Mouse (Mus musculus): Measurements from ENCODE around the gene Stxbp5l. TPM values are rescaled to one million over a fixed set of nuclear protein-coding genes. Genes with fewer than 3 reads are reported as not detected.
"Not testable (repeated sequence)": the region's sequence is repeated elsewhere in the genome, so short reads cannot be mapped to it uniquely, and the experiment has no call there.

The Stxbp5l gene
- polyA plus RNA-seq, 1 experiment, result 0.05 TPM

DNA sequence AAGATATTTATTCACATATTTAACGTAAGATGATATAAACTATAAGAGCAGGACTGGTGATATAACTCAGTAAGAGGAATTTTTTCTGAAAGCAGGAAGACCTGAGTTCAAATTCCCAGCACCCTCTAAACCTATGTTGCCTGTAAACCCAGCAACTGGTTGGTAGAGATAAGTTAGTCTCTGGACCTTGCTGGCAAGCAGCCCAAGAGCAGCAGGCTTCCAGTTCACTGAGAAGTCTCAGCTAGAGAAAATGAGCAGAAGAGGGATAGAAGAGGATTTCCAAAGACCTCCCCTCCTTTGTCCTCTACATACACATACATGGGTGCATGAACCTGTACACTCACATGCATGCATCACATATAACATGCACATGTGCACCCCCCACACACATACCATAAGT is 165.6 kb downstream of the Stxbp5l start:
- Histone ChIP-seq H3K4me3 (ENCODE audit: control insufficient read depth, insufficient read depth, low read length) (no peak overlapping the region), H3K4me1 (replicated peaks; ENCODE audit: control insufficient read depth, insufficient read depth, low read length) (no peaks in the 10 kb centered on the region), H3K27ac (ENCODE audit: control insufficient read depth, insufficient read depth, low read length) (no peak overlapping the region), H3K36me3 (ENCODE audit: control insufficient read depth, insufficient read depth, low read length) (no peaks in the 10 kb centered on the region), H3K27me3 (ENCODE audit: control insufficient read depth, insufficient read depth, low read length) (no peaks in the 10 kb centered on the region)
- WGBS, result 97% methylated on average over 1 of the region's 1 CpGs
- no peak for DNase-seq
- TF ChIP-seq POLR2A (IDR thresholded peaks at IDR 0.05; ENCODE audit: control insufficient read depth, extremely low read depth, insufficient read depth, low read length, poor library complexity), result no peak
- TF ChIP-seq CTCF (IDR thresholded peaks at IDR 0.05; ENCODE audit: borderline replicate concordance, control insufficient read depth, extremely low read depth, insufficient read depth, low read length, poor library complexity), result no peak

DNA sequence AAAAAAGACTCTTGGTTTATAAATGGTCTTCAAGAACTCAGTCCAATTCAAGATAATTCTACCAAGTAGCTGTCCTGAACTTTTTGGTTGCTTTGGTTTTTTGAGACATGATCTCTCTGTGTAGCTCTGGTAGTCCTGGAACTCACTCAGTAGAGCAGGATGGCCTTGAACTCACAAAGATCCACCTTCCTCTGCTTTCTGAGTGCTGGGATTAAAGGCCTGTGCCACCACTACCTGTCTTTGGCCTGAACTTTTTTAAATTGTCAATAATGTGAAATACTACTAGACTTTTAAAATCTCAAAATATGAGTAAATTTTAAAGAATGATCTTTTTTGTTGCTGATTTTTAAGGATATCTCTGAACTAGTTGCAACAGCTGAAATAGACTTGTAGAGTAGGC is 176.0 kb downstream of the Stxbp5l start:
- no peaks in the 10 kb centered on the region for H3K27me3 ChIP-seq (ENCODE audit: control insufficient read depth, insufficient read depth, low read length)
- no peak overlapping the region for H3K4me3 ChIP-seq (ENCODE audit: control insufficient read depth, insufficient read depth, low read length)
- DNase-seq, result no peak
- no peak overlapping the region for H3K27ac ChIP-seq (ENCODE audit: control insufficient read depth, insufficient read depth, low read length)
- no peaks in the 10 kb centered on the region for H3K4me1 ChIP-seq (replicated peaks; ENCODE audit: control insufficient read depth, insufficient read depth, low read length)
- H3K36me3 ChIP-seq (ENCODE audit: control insufficient read depth, insufficient read depth, low read length), result no peaks in the 10 kb centered on the region
- no peak for TF ChIP-seq CTCF (IDR thresholded peaks at IDR 0.05; ENCODE audit: borderline replicate concordance, control insufficient read depth, extremely low read depth, insufficient read depth, low read length, poor library complexity)
- TF ChIP-seq POLR2A (IDR thresholded peaks at IDR 0.05; ENCODE audit: control insufficient read depth, extremely low read depth, insufficient read depth, low read length, poor library complexity), result no peak

DNA sequence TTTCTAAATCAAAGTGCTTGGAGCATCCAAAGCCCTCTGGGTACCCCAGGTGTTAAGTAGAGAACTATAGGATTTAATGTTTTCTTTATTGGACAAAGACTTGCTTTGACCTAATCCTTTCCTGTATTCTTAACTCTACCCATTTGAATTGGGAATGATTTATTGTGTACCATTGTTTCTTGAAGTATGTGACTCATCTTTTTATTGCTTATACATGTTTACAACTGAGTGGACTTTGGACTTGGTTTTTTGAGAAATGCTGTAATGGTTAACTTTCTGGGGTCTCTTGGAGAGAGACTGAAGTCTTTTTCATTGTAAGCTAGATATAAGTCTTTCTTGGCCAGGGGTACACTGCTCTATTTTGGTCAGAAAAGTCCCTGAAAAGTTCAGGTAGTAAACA is 190.6 kb downstream of the Stxbp5l start:
- H3K27ac ChIP-seq (ENCODE audit: control insufficient read depth, insufficient read depth, low read length), result no peak overlapping the region
- no peak for DNase-seq
- H3K36me3 ChIP-seq (ENCODE audit: control insufficient read depth, insufficient read depth, low read length), result no peaks in the 10 kb centered on the region
- no peaks in the 10 kb centered on the region for H3K27me3 ChIP-seq (ENCODE audit: control insufficient read depth, insufficient read depth, low read length)
- no peaks in the 10 kb centered on the region for H3K4me1 ChIP-seq (replicated peaks; ENCODE audit: control insufficient read depth, insufficient read depth, low read length)
- TF ChIP-seq POLR2A (IDR thresholded peaks at IDR 0.05; ENCODE audit: control insufficient read depth, extremely low read depth, insufficient read depth, low read length, poor library complexity), result no peak
- no peak for TF ChIP-seq CTCF (IDR thresholded peaks at IDR 0.05; ENCODE audit: borderline replicate concordance, control insufficient read depth, extremely low read depth, insufficient read depth, low read length, poor library complexity)
- H3K4me3 ChIP-seq (ENCODE audit: control insufficient read depth, insufficient read depth, low read length), result no peak overlapping the region

DNA sequence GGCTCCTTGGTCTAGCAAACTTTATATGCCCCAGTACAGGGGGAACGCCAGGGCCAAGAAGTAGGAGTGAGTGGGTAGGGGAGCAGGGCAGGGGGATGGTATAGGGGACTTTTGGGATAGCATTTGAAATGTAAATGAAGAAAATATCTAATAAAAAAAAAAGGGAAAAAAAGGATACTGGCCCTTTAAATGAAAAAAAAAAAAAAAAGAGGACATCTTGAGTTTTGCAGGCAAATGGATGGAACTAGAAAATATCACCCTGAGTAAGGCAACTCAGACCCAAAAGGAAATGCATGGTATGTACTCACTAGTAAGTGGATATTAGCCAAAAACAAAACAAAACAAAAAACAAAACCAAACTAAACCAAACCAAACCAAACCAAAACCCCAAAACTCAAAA is 259.6 kb downstream of the Stxbp5l start:
- 100% methylated on average over 1 of the region's 1 CpGs for WGBS
- H3K4me1 ChIP-seq (replicated peaks; ENCODE audit: control insufficient read depth, insufficient read depth, low read length); H3K27ac ChIP-seq (ENCODE audit: control insufficient read depth, insufficient read depth, low read length); DNase-seq; H3K36me3 ChIP-seq (ENCODE audit: control insufficient read depth, insufficient read depth, low read length); H3K27me3 ChIP-seq (ENCODE audit: control insufficient read depth, insufficient read depth, low read length); H3K4me3 ChIP-seq (ENCODE audit: control insufficient read depth, insufficient read depth, low read length): not testable (repeated sequence)

DNA sequence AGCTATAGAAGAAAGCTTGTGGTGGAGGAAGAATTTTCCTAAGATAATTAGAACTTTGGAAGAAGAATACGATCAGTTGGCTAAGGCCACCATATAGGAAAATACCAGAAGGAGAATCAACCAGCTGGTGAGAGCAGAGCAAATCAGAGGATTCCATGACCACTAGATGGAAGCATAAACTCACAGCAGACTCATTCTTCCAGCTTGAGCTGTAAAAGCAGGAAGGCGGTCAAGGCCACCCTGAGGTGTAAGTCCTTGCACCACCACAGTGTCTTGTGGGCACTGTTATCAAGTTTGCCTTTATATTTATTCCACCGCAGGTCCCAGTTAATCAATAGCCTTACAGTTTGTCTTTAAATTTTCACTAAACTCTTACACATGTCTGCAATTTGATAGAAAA is 275.5 kb downstream of the Stxbp5l start:
- Histone ChIP-seq H3K36me3 (ENCODE audit: control insufficient read depth, insufficient read depth, low read length) (no peaks in the 10 kb centered on the region), H3K27me3 (ENCODE audit: control insufficient read depth, insufficient read depth, low read length) (no peaks in the 10 kb centered on the region), H3K4me1 (replicated peaks; ENCODE audit: control insufficient read depth, insufficient read depth, low read length) (no peaks in the 10 kb centered on the region), H3K27ac (ENCODE audit: control insufficient read depth, insufficient read depth, low read length) (no peak overlapping the region), H3K4me3 (ENCODE audit: control insufficient read depth, insufficient read depth, low read length) (no peak overlapping the region)
- 26% methylated on average over 3 of the region's 3 CpGs for WGBS
- DNase-seq, result no peak
- TF ChIP-seq POLR2A (IDR thresholded peaks at IDR 0.05; ENCODE audit: control insufficient read depth, extremely low read depth, insufficient read depth, low read length, poor library complexity) (no peak), CTCF (IDR thresholded peaks at IDR 0.05; ENCODE audit: borderline replicate concordance, control insufficient read depth, extremely low read depth, insufficient read depth, low read length, poor library complexity) (no peak)

DNA sequence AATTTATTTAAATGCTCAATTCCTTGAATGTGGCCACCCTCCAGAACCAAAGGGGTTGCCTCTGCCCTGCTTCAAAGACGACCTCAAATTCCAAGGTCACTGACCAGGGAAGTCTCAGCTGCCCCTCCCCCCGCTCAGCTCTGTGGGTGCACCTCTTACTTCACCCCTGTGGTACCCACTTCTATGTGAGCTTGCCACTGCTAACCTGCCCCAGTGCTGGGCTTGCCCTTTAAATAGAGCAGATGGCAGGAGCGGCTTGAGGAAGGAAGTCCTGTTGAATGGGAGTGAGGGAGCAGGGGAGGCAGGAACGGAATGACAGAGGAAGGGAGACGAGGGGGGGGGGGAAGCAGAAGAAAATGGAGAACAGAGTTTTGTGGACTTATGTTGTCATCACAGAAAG is 276.0 kb downstream of the Stxbp5l start:
- Histone ChIP-seq H3K4me3 (ENCODE audit: control insufficient read depth, insufficient read depth, low read length) (no peak overlapping the region), H3K27ac (ENCODE audit: control insufficient read depth, insufficient read depth, low read length) (no peak overlapping the region), H3K4me1 (replicated peaks; ENCODE audit: control insufficient read depth, insufficient read depth, low read length) (no peaks in the 10 kb centered on the region), H3K36me3 (ENCODE audit: control insufficient read depth, insufficient read depth, low read length) (no peaks in the 10 kb centered on the region), H3K27me3 (ENCODE audit: control insufficient read depth, insufficient read depth, low read length) (no peaks in the 10 kb centered on the region)
- DNase-seq, result no peak
- TF ChIP-seq CTCF (IDR thresholded peaks at IDR 0.05; ENCODE audit: borderline replicate concordance, control insufficient read depth, extremely low read depth, insufficient read depth, low read length, poor library complexity) (no peak), POLR2A (IDR thresholded peaks at IDR 0.05; ENCODE audit: control insufficient read depth, extremely low read depth, insufficient read depth, low read length, poor library complexity) (no peak)
- WGBS, result 32% methylated on average over 5 of the region's 5 CpGs

DNA sequence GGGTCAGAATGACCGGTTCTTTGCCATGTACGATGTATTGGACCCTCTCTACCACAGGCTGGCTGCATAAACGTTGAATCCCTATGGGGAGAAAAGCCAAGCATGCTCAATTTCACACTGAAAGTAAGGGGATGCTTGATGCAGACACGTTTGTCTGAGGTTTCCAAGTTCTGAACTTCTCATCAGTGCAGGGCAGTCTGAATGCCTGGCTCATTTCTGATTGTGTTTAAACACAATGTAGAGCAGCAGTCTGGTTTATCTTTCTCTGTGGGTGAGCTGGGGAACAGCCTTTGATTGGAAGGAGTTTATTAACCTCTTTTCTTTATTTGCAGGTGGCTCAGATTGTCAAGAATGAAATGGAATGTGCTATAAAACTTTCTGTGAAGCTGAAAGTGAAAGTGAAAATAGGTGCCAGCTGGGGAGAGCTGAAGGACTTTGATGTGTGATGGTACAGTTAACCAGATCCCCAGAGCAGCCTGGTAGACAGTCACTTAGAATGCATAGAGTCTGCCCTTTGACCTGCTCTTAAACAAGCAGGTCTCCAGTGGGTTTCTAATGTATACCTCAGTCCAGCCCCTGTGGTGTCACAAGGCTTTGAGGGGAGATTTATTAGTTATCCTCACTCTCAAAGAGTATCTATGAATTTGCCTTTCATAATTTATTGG is 290.5 kb downstream of the Stxbp5l start:
- Histone ChIP-seq H3K4me1 (replicated peaks; ENCODE audit: control insufficient read depth, insufficient read depth, low read length) (peaks cover 8% of the 10 kb centered on the region), H3K27me3 (ENCODE audit: control insufficient read depth, insufficient read depth, low read length) (no peaks in the 10 kb centered on the region), H3K27ac (ENCODE audit: control insufficient read depth, insufficient read depth, low read length) (peak overlapping the region; percentile 86), H3K36me3 (ENCODE audit: control insufficient read depth, insufficient read depth, low read length) (no peaks in the 10 kb centered on the region; the same call in 1 of the 2 replicates), H3K4me3 (ENCODE audit: control insufficient read depth, insufficient read depth, low read length) (no peak overlapping the region)
- peak; percentile 42 for DNase-seq
- WGBS, result 50% methylated on average over 4 of the region's 4 CpGs
- no peak for TF ChIP-seq CTCF (IDR thresholded peaks at IDR 0.05; ENCODE audit: borderline replicate concordance, control insufficient read depth, extremely low read depth, insufficient read depth, low read length, poor library complexity)
- TF ChIP-seq POLR2A (IDR thresholded peaks at IDR 0.05; ENCODE audit: control insufficient read depth, extremely low read depth, insufficient read depth, low read length, poor library complexity), result no peak

All from thymus, adult 2 months (tissue).